Mouse (Mus musculus) A20 (cell line): ENCODE results near the gene Prex1.

Experiments
- DNase-seq: peaks from one replicate; pipeline ENCODE4 v3.0.0-alpha.2; 2011; ENCODE audit warnings: low read depth, low spot score

Gene Prex1

DNA sequence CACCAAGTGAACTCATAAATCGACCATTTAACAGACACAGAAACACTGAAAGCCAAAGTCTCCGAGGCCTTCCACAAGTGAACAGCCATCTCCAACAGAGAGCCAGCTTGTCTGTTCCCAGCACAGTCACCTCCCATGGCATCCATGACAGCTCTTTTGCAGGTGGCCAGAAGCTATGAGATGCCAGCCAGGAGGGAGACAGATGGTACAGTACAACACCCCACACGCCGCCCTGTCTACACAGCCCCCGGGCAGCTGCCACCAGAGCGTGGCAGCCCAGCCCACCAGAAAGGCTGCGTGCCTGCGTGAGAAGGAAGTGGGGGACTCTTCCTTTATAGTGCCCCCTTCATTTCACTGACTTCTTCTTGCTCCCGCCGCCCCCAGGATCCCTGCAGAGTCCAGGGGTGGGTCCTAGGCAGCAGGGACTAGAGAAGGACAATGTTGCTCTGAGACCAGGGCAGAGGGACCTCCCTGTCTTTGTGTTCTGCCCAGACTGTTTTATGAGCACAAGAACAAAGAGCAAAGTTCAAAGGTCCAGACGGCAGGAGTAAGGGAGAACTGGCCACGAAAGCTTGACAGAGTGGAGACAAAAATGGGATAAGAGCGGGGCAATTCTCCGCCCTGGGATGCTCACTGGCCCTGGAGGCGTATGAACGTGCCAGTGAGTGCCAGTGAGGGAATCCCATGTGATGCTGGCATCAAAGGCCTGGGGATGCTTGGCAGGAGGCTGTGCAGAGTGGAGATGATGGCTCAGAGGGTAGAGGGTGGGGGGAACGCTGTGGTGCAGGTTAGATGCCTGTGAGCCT is 76.6 kb downstream of the Prex1 start:
- DNase-seq, result no peak

DNA sequence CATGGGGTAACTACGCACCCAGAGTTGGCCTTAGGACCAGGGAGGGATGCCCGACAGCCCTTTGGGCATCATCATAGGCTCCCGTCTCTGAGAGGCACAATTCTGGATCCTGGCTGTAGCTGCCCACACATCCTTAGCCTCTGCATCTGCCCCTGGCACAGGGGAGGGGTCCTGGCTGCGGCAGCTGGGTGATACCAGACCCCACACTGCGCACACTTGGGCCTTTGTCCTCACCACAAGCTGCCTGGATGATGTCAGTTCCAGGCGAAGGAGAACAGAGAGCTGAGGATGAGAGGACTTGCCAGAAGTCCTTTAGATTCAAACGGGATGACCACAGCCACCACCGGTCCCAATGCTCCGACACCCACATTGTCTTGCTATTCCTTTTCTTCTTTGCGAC is 78.1 kb downstream of the Prex1 start:
- DNase-seq, result no peak

DNA sequence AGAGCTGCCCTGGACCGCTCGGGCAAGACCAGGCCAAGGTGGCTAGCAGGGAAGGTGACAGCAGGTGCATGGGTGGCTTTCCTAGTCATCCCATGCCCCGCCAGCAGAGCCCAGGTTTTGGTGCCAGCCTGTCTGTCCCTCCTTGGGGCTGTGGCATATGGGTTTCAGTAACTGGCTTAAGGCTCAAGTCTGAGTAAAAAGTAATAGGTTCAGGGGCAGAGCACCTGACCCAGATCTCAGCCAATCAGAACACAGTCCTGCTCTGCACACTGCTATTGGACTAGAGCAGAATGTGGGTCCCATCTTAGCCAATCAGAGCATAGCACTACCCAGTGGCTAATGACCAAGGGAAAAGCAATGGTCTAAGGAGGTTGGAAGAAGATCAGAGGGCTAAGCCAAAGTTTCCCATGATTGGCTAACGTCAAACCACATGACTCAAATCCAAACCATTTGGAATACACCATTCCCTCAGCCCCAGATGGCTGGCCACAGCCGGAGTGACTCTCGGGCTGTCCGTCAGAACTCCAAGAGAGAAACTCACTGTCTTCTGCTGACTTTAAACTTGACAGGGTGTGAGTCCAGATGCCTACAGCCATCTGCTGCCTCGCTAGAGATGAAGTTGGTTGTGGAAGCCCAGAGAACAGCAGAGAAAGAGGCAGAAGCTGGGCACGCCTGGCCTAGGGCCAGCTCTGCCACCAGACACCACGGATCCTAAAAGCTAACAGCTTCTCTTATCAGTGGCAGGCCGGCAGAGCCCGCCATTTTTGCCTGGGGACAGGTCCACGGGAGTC is 80.9 kb downstream of the Prex1 start:
- DNase-seq, result no peak

DNA sequence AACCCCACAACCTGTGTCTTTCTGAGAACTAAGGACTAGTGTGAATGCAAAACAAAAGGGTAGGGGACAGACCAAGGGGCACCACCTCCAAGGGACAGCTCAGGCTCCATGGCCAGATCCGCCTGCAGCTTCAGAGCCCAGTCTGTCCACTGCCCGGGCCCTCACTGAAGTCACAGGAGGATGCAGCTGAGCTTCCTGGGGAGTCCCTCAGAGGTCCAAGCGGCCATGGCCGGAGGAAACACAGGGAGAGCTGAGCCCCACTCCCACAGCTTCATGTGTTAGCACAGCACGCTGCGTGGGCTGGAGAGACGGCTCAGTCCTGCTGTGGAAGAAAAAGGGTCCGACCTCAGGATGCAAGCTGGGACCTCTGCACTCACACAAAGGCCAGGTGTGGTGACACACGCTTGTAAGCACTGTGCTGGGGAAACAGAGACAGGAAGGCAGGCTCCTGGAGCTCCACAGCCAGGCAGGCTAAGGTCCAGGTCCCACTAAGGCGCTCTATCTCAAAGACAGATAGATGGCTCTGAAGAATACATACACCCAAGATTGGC is 81.9 kb downstream of the Prex1 start:
- DNase-seq, result no peak

DNA sequence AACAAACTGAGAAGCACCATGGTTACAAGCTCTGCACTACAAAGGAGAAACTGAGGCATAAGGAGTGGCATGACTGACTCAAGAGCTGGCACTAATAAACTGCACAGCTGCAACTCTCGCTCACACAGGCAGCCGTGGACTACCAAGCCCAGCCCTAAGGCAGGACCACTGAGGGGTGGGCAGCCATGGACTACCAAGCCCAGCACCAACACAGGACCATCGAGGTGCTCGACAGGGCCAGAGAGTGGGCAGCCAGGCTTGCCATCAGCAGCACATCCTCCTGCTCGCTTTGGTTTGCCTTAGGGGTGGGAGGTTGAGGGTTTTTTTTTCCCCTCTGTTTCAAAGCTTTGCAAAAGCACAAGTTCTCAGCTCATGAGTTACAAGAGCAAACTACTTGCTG is 82.4 kb downstream of the Prex1 start:
- no peak for DNase-seq

DNA sequence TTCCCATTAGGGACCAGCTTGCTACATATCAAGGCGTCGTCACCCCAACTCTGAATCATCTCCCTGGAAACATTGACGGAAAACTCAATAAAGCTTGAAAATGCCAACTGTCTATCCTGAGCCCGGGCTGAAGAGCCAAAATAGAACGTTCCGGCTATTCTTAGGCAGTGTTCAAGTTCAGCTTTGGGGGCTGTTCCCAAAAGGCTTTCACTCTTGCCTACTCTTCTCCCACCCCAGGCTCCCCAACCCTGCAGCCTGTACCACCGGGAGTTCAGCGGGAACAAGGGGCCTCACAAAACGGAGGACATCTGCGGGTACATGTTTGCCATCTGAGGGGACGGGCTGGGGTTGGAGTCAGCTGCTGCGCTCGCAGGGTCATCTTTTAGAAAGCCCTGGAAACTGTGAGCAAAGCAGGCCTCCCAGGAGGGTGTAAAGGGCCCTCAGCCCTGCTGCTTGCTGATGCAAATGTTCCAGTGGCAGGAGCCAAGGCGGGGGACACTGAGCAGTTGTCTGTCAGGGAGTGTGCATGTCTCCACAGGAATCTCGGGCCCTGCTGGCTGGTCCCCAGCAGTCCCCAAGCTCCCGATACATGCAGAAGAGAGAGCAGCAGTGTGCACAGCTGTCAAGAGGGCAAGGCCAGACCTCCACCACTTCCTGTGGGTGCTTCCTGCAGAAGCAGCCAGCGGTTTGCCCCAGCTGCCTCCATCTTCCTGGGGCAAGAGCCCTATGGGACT is 83.5 kb downstream of the Prex1 start:
- DNase-seq, result peak; percentile 36

DNA sequence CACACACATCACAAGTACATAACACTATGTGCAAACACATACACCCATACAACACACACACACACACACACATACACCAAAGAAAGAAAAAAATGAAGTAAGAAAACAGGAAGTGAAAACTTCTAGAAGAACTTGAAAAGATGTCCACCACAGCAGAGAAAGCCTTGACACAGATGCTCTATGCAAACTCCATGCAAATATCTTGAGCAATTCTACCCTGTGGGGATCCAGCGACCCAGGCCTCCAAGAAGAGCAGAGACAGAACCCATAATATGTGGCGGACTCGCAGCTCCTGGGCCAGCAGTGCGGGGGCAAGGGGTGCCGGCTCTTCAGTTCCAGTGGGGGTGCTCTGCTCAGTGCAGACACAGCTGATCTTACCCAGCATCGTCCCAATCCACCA is 86.1 kb downstream of the Prex1 start:
- DNase-seq, result peak; percentile 88

DNA sequence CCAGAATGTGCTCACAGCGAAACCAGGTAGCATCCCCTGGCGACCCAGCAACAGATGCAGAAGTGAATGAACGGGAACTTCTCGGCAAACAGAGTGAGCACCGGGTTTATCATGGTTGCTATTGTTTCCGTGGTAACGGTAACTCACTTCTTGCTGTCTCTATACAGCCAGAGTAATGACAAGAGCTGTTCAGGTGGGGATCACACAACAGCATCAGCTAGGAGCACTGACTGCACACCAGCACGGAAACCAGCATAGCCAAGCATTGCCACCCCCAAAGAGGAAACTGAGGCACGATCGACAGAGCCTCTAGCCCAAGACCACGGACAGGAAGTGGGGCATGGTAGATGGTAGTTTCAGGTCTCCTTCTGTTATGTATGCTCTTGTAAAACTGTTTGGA is 88.4 kb downstream of the Prex1 start:
- DNase-seq, result peak; percentile 51

DNA sequence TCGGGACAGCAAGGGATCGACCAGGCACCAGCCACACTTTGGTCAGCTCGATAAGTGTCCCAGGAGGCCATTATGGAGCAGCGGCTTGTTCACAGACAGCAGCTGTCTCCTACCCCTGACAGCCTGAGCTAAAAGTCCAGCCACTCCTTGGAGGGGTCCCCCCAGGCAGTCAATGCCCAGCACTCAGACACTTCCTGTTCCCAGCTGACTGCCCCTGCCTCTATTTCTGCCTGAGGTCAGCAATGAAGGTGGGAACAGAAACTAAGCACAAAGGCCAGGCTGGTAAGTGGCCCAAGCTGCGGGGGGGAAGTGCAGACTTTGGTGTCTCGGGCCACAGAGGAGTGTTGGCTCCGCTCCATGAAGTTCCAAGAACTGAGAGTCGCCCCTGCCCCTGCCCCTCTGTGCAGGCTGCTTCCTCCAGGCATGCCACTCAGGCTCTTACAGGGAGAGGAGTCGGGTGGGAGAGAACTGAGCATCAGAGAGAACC is 90.5 kb downstream of the Prex1 start:
- peak; percentile 45 for DNase-seq

DNA sequence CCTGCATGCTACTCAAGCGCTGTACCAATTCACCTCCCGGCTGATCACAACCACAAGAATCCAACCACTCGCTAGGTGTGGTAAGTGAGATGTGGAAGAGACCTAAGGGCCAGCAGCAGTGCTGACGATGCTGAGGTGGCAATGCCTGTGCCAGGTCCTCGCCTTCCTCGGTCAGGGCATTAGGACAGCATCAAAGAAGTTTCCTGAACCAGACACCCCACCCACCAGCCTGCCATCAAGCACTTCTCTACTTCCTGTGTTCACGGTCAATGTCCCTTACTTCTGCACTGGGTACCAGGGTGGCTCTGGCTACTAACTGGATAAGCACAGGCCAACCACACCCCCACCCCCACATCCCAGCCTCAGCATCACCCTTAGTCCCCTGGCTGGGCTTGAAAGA is 91.0 kb downstream of the Prex1 start:
- DNase-seq, result no peak

DNA sequence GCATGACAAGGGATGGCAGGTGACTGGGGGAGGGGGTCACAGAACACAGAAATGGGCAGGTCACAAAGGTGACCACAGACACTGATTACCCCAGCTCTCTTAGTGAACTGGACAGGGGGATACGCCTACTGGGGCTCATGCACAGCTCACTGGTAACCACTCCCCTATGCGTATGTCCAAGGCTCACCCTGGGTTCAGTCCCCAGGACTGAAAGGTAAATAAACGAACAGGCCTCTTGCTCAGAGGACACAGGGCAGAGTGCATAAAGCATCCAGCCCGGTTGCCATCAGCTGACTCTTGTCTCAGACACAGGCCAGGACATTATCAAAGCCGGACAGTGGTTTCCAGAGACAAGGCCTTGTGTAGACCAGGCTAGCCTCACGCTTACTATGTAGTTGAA is 91.6 kb downstream of the Prex1 start:
- DNase-seq, result no peak

DNA sequence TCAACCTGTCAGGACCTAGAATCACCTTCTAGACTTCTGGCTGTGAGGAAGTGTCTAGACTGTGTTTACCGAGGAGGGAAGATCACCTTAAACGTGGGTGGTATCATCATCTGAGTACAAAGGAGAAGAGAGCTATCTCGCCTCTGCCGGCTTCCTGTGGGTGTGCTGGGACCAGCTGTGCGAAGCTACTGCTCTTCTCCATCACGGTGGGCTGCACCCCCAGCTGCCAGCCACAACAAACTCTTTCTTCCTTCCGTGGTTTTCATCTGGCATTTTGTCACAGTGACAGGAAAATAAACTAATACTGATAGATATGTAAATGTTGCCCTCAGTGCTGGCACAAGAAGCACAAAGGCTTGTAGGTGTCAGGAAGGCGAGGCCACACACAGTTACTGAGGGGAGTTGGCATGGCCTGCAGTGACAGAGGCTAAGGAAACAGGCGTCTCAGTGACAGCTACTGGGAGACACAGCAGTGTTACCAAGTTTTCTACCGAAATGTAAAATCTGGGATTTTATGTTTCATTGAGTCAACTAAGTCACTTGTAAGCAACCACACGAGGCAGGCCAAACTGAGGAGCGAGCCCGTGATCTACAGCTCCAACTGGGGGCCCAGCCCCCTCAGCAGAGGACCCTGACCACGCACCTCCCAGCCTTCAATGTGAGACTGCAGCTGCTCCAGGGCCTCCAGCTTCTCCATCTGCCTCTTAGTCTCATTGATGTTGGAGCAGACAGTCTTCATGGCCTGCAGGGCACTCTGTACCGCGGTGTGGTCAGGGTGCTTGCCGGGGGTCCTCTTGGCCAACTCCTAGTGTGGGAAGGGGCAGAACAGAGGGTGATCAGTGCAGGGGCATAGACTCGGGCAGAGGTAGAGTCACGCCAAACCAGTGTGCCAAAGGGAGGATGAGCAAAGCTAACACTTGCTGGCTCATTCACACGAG is 92.8 kb downstream of the Prex1 start:
- DNase-seq, result no peak

DNA sequence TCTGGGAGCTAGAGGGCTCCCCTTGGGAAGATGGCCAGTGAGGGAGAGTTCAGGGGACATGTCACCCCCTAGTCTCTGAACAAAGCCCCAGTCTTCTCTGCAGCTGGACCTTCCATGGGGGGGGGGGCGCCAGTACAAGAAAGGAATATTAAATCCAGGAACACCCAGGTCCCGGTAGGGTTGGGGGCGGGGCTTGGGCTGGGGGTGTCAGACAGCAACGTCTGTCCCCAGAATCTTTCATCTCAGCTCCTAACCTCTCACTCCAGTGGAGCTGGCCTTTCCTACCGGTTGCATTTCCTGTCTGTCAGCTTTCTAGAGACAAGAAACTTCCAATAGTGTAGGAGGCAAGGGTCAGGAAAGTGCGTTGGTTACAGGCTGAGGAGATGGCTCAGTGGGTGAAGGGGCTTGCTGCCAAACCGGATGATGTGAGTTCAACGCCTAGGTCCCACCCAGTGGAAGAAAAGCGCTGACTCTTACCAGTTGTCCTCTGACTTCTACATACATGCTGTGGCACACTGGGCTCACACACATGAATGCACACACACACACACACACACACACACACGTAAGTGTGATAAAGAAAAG is 93.6 kb downstream of the Prex1 start:
- no peak for DNase-seq

DNA sequence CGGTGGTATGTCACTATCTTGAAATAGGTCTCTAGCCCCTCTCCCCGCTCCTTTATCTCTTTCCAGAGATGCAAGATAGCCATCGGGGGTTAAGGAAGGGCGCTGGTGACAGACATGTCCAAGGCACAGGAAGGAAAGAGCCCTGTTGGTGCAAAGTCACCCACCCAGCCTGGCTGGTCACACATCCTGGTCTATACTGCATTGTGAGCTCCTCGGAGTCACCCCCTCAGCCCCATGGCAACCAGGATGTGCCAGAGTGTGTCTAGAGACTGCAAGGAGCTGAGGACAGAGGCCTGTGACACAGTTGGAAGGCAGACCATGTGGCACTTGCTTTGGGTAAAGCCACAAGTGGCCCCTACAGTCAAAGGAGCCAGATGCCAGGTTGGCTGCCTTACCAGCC is 94.4 kb downstream of the Prex1 start:
- DNase-seq, result no peak

DNA sequence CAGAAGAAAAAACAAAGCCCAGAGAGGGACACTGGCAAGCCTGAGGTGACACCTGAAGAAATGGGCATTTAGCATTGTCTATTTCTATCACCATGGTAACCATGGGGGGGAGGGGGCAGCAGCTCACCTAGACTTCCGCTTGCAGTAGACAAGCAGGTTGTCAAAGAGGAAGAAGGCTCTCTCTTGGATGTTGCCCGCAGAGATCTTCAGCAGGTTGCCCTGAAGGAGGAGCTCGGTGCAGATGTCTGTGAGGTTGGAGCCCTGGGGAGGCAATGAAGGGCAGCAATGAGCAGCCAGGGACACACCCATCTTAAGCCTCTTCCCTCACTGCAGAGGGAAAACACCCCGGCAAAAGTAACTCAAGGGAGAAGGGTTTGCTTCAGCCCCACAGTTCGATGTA is 95.9 kb downstream of the Prex1 start:
- peak; percentile 60 for DNase-seq

DNA sequence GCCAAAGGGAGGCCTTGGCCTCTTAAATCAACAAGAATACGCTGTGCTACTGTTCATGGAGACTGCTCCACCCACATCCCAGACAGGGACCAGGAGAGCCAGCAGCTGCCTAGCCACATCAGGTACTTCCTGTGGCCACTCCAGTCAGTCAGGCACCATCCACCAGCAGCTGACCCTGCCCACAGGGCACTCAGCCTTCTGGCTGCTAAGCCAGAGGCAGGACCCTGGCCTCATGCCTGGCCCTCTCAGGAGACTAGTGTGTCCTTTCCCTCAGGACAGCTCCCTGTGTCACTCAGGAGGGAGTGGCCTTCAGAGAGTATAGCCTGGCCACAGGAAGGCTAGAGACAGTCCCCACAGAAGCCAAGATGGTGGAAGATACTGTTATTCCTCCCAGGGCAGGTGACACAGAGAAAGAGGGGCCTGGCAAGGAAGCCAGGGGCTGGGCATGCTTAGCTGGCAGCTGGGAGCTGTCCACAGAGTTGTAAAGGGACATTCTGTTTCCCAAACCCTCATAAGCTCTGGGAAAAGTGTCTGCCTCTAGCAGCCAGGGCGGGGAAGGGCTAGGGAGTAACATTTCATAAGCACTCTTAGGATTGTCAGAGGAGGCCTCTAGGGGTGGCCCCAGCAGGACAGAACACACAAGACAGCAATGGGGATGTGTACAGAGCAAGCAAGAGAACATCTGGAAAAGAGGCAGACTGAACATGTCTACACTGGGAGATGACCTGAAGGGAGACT is 98.1 kb downstream of the Prex1 start:
- no peak for DNase-seq

DNA sequence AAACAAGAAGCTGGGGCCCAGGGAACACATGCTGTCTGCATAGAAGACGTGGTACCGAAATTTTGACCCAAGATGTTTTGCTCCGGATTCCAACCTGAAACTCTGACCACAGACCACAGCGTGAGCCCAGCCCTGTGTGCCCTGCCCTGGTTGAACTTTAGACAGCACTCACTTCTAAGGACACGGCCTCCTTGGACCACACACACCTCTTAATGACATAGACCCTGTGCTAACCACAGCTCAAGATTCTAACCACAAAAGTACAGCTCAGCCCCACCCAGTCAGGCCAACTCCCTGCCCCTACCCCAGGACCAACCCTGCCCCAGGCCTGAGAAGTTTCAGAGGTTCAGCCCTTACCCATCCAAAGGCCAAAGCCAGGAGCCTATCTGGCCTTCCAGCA is 103.4 kb downstream of the Prex1 start:
- DNase-seq, result no peak

DNA sequence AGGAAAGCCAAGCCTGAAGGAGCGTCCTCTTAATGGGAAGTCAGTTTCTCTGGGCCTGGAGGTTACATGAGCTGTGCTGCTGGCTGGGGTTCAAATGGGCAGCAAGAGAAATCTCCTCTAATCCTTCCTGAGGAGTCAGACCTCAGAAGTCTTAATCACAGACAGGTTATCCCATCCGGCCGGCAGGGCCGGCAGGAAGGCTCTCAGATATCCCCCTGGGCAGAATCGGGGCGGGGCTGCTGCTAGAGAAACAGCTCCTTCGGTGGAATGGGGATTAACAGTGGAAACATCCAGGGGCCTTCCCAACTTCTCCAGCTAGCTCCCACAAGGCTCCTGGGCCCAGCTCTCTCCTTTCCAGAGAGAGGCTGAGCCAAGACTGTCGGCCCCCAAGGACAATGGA is 105.1 kb downstream of the Prex1 start:
- no peak for DNase-seq

DNA sequence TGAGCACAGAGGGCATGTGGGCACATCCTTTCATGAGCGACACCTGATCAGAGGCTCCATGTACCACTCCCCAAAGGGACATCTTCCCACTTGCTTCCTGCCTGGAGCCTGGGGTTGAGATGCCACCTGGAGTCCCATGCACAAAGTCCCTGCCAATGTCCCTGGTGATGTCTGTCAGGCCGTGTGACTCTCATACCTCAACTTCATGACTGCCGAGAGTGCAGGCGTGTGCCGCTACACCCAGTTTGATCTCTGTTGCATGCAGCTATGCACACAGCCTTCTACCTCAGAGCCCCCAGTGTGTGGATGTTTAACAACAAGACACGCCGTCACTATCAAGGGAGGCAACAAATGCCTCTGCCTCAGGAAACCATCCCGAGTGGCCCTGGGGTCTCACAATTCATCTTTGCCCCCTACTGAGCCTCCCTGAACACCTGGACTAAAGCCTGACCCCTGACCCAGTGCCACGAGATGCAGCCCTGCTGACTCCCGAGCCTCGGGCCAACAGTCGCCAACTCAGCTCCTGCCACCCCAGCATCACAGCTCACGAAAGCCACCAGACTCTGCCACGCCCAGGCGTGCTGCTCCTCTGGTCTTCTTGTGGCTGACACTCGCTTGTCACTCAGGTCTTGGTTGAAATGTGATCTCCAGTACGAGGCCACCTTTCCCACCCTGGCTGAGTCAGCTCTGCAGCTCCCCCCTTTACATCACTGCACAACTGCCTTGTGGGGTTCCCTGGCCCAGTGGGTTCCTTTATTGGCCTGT is 107.0 kb downstream of the Prex1 start:
- DNase-seq, result no peak
